Mouse (Mus musculus): ENCODE measurements around the gene Ptbp3. TPM values are rescaled to one million over a fixed set of nuclear protein-coding genes. Genes with fewer than 3 reads are reported as not detected.

Ptbp3 gene
- total RNA-seq, 2 experiments from 2014 or later, result 30.4 to 31.2 TPM

- intact Hi-C loops (cut with DNase I), result no loop called here
- no peak for DNase-seq
Measured at GRCm38 (mm10) chr4:59444085-59444484, 105.1 kb downstream of the Ptbp3 start.

GRCm38 (mm10) chr4:59441265-59441664, 107.9 kb downstream of the Ptbp3 start:
- no peak for DNase-seq
- intact Hi-C loops (cut with DNase I), result no loop called here

DNA sequence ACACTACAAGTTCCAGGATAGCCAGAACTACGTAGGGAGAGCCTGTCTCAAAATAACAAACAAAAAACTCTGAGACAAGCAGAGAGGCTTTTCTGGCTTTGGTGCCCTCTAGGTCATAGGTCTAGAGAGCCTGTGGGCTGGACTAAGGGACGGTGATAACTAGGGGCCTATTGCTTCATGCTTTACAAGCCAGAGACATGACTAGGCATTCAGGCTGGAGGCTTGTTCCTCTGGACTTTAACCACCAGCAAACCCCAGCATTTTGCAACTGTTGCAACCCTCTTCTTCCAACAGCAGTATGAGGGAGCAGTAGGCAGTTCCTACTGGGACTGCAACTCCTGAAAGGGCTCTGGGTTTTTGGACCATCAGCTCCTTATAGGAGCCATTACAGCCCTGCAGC, 109.2 kb downstream of the Ptbp3 start:
- intact Hi-C loops (cut with DNase I), result no loop called here
- no peak for DNase-seq

DNA sequence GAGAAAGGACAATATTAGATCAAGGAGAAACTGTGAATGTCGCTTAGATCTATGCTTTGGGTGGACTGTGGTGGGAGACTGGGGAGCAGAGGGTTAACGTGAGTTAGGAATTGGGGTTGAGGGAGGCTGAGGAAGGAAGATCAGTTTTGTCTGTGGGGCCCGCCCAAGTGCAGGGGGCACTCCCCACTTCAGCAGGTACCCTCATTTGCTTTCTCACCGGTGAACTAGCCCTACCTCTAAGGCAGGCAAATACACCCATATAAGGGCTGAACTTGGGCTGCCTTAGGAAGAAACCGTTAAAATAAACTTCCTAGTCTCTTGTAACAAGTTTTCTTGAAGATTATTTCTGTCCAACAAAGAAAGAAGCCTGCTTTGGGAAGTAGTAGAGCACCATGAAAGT, 110.1 kb downstream of the Ptbp3 start:
- intact Hi-C loops (cut with DNase I), result no loop called here
- DNase-seq, result no peak

DNA sequence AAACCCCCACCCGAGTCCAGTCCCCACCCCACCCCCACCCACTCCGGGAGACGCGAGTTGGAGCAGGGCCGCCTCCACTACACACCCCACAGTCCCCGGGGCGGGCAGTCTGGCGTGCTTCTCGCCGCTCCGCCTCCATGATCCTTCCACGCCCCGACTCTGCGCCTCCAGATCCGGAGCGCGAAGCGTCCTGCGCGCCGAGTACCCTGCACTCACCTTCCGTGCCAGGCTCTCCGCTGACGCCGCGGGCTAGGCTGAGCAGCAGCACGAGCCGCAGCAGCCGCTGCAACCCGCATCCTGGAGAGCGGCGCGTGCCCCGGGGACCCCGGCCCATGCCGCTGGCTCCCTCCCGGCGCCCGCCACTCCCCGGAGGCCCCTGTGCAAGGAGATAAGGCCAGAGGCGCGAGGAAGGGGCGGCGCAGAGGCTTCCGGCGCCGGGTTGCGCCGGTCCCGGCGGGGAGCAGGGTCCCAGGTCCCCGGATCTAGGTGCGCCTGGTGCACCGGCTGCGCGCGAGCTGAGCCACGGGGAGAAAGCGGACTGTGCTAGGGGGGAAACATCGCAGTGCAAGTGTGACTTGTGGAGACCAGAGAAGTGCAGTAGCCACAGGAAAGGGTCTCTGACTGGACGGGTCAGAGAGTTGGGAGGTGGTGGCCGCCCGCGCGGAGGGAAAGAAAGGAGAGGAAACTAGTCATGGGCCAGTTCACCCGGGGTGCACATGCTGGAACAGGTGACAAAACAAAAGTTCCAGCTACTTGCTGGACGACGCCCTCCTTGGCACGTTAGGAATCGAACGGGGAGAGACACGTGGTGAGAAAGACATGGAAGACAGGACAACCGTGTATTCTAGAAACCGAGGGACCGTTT, 110.9 kb downstream of the Ptbp3 start, which contains the start of gene Susd1:
Susd1 (minus strand) TSS at position 644 of the 865 bp plus-strand sequence.
- intact Hi-C loops (cut with DNase I), result no loop called here

DNA sequence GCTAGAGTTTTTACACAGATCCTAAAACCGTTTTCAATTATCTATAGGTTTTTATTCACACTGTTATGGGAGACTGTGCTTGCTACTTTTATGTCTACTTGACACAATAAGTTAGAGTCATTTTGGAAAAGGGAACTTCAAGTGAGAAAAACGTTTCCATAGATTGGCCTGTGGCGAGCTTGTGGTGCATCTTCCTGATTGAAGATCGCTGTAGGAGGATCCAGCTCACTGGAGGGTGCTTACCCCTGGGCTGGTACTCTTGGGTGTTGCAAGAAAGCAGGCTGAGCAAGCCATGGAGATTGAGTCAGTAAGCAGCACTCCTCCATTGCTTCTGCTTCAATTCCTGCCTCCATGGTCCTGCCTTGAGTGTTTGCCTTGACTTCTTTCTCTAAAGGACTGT, 113.2 kb downstream of the Ptbp3 start:
- no peak for DNase-seq
- intact Hi-C loops (cut with DNase I), result no loop called here

More for the DNA sequence above, 110.9 kb downstream of the Ptbp3 start, which contains the start of gene Susd1:
- DNase-seq, result peak; percentile 53 to 59

DNA sequence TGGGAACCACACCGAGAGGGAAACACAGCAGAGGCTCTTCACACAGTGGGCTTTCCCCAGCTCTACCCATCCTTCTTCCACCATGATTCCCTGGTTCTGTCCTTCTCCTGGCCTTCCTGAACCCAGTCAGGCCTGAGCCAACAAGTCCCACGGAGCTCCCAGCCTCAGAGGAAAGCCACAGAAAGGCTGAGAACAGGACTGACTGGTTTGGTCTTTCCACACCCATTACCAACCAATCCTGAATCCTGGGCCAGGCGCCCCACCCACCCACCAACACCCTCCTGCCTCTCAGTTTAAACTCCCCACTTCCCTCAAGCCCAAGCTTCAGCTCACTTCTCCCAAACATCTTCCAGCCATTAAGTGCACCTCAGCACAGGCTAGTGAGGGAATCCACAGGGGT, 115.1 kb downstream of the Ptbp3 start:
- no peak for DNase-seq
- intact Hi-C loops (cut with DNase I), result no loop called here

- intact Hi-C loops (cut with DNase I), result no loop called here
- no peak for DNase-seq
Measured at GRCm38 (mm10) chr4:59429128-59429527, 120.0 kb downstream of the Ptbp3 start.

DNA sequence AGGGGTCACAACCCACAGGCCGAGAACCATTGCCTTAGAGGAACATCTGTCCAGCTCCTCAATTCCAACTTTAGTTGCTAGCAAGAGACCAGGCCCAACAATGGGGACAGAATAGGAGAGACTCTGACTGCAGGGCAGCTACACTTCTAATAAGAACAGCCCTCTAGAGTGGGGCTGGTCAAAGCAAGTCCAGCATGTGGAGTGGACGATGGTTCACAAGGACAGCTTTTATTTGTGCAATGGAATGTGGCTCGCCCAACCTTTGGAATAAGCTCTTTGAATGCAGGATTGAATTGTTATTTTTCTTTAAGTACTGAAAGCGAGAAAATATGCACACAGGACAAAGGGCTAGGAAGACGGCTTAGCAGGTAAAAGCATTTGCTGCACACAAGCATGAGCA, 122.7 kb downstream of the Ptbp3 start:
- intact Hi-C loops (cut with DNase I), result no loop called here
- no peak for DNase-seq

DNA sequence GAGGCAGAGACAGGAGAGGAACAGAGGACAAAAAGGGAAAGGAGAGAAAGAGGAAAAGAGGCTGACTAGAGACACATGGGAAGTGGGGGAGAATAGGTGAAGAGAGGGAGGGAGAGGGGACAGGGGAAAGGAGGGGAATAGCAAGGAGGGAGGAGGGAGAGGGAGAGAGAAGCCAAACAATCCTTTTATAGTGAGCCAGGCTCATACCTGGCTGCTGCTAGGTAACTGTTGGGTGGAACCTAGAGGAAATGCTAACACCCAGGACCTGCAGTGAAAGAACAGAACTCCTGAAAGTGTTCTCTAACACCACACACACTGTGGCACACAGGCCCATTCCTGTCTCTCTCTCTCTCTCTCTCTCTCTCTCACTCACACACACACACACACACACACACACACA, 126.4 kb downstream of the Ptbp3 start:
- no peak for DNase-seq
- intact Hi-C loops (cut with DNase I), result no loop called here

- no peak for DNase-seq
- intact Hi-C loops (cut with DNase I), result no loop called here
Measured at GRCm38 (mm10) chr4:59422025-59422783, 127.0 kb downstream of the Ptbp3 start.

Other genes starting within 250 kb of the Ptbp3 start
- gene Susd1, start 110.7 kb downstream of the Ptbp3 start, total RNA-seq (2021), result 1 to 10 TPM; 1.0 to 2.0 TPM
- 100 to 1,000 TPM; 240 to 258 TPM for gene Hsdl2, start 32.2 kb upstream of the Ptbp3 start, total RNA-seq (2021)
- 1 to 10 TPM; 7.2 to 7.6 TPM for gene E130308A19Rik, start 76.8 kb upstream of the Ptbp3 start, total RNA-seq (2021)

Measured in heart, postnatal 36 days (tissue).